Comparison of ENCODE assay signal across 27 mouse cellular contexts in the genomic region with DNA sequence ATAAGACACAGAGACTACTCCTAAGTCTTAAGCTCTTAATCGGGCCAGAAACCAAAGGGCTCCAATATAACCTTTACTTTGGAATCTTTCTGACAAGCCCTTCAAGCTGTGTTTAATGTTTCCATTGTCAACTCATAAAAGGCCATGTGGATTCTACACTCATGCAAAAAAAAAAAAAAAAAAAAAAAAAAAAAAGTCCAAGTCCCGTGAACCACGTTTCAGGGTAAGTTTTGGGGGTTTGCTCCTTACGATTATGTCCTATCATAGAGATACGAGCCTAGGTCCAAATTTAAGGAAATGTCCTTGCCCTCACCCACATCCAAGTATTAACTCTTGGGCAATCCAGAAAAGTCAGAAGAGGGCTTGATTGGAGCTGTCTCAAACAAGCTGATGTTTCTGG.
"Had no signal": no experiment of that assay in that cellular context is flagged by ENCODE, and none has a peak within 500 bp of the region (broad histone marks: within the 10 kb centered on the region; RNA-seq: fewer than 3 reads in every experiment).

No protein-coding gene starts in this region.

- H3K4me2 ChIP-seq: embryonic facial prominence, embryonic 12.5 days; embryonic facial prominence, embryonic 13.5 days; embryonic facial prominence, embryonic 15.5 days; forebrain, embryonic 12.5 days; forebrain, embryonic 13.5 days; forebrain, embryonic 15.5 days had no signal

- ATAC-seq: forebrain, embryonic 13.5 days; forebrain, embryonic 14.5 days; forebrain, embryonic 15.5 days; forebrain, embryonic 16.5 days; forebrain, postnatal 0 days had no signal

- H3K9ac ChIP-seq: embryonic facial prominence, embryonic 12.5 days; embryonic facial prominence, embryonic 13.5 days; embryonic facial prominence, embryonic 15.5 days; forebrain, embryonic 12.5 days; forebrain, embryonic 13.5 days; forebrain, embryonic 15.5 days; forebrain, postnatal 0 days had no signal

- H3K4me3 ChIP-seq: embryonic facial prominence, embryonic 10.5 days; embryonic facial prominence, embryonic 12.5 days; embryonic facial prominence, embryonic 13.5 days; embryonic facial prominence, embryonic 15.5 days; erythroblast, embryonic 14.5 days; forebrain, embryonic 10.5 days; forebrain, embryonic 12.5 days; forebrain, embryonic 13.5 days; forebrain, embryonic 15.5 days; gastrocnemius, adult 2 months; heart, adult 2 months; heart, embryonic 10.5 days had no signal

- H3K9me3 ChIP-seq: embryonic facial prominence, embryonic 10.5 days; embryonic facial prominence, embryonic 12.5 days; embryonic facial prominence, embryonic 13.5 days; embryonic facial prominence, embryonic 15.5 days; forebrain, embryonic 10.5 days; forebrain, embryonic 12.5 days; forebrain, embryonic 13.5 days; forebrain, embryonic 15.5 days; heart, embryonic 10.5 days had no signal

- H3K36me3 ChIP-seq: embryonic facial prominence, embryonic 10.5 days; embryonic facial prominence, embryonic 12.5 days; embryonic facial prominence, embryonic 13.5 days; embryonic facial prominence, embryonic 15.5 days; forebrain, embryonic 10.5 days; forebrain, embryonic 12.5 days; forebrain, embryonic 15.5 days; heart, embryonic 10.5 days had no signal

- DNase-seq: cerebellum, adult 9-10 months; cerebellum, adult 9-11 months; cerebellum, postnatal 10 days; cerebellum, postnatal 14 days; cerebellum, postnatal 25 days; cerebellum, postnatal 36 days; forebrain, postnatal 0 days; gastrocnemius, adult 2 months; gastrocnemius, postnatal 10 days; gastrocnemius, postnatal 14 days; gastrocnemius, postnatal 25 days; gastrocnemius, postnatal 36 days; heart, adult 11 months; heart, adult 18-20 months; heart, adult 2 months had no signal

- H3K27ac ChIP-seq: embryonic facial prominence, embryonic 10.5 days; embryonic facial prominence, embryonic 12.5 days; embryonic facial prominence, embryonic 13.5 days; embryonic facial prominence, embryonic 15.5 days; forebrain, embryonic 10.5 days; forebrain, embryonic 12.5 days; forebrain, embryonic 13.5 days; forebrain, embryonic 15.5 days; gastrocnemius, adult 2 months; heart, adult 2 months; heart, embryonic 10.5 days had no signal

- H3K4me1 ChIP-seq: embryonic facial prominence, embryonic 13.5 days had no signal
